Mouse (Mus musculus): ENCODE measurements around the gene Cbfa2t3. TPM values are rescaled to one million over a fixed set of nuclear protein-coding genes. Genes with fewer than 3 reads are reported as not detected.
"Not testable (repeated sequence)": the region's sequence is repeated elsewhere in the genome, so short reads cannot be mapped to it uniquely, and the experiment has no call there.

Cbfa2t3 gene
- total RNA-seq, 1 experiment from 2014 or later, result 14.1 TPM

DNA sequence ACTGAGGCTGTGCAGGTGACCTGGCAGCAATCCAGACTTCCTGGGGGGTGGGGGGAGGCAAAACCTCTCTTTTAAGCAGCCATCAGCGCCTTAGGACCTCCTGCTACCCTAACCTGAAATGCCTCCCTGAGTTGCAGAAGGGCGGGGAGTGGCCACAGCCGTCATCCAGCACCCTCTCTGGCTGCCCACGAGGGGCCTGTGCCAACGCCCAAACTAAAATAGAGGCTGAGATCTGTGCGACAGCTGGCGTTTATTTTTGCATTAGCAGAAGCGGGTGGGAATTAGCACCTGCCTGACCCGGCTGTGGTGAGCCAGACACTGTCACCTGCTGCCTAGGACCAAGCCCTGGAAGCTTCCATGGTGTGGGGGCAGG is 62.1 kb downstream of the Cbfa2t3 start:
- DNase-seq, result no peak

DNA sequence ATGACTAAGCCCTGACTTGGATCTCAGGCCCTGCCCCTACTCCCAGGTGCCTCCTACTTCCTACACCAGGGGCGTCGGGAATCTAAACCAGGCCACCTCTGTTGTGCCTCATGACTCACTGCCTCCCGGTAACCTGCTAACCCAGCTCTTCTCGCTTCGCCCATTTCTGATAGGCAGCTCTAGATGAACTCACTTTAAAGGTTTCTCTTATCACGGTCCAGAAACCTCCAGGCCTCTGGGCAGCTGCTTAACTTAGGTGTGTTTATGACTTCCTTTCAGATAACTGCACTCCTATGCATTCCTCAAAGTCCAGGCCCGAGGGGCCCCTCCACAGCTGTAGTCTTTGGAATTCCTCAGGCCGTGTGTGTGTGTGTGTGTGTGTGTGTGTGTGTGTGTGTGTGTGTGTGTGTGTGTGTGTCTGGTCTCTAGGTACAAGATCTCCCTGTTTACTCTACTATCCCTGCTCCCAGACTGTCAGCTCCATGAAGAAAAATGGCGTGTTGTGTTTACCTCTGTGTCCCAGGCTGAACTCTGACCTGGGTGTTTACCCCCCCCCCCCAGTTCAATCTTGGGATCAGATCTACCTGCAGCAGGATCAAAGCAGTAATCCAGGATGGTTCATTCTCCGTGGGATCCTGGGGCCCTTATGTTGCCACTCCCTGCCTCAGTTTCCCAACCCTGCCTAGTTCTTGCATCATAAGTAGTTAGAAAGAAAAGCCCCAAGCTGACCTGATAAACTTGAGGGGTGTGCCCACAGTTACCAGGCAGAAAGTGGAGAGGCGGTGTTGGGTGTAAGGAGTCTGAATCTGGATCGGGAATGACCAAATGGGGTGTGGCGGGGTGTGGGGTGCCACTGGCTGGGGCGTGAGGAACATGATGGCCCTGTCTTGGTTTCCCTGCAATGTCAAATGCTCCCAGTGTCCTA is 62.8 kb downstream of the Cbfa2t3 start:
- no peak for DNase-seq

GRCm38 (mm10) chr8:122633205-122633604 is 65.7 kb downstream of the Cbfa2t3 start:
- DNase-seq, result no peak

DNA sequence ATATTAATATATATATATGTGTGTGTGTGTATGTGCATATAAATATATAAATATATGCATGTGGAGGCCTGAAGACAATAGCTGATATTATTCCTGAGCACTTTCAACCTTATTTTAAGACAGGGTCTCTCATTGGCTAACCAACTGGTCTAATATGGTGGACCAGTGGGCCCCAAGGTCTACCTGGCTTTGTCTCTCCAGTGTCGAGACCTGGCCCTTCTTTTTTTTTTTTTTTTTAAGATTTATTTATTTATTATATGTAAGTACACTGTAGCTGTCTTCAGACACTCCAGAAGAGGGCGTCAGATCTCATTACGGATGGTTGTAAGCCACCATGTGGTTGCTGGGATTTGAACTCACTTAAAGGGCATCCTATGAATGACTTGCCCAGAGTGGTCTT is 66.8 kb downstream of the Cbfa2t3 start:
- DNase-seq, result not testable (repeated sequence)

- no peak for DNase-seq
These were observed 68.2 kb downstream of the Cbfa2t3 start for GRCm38 (mm10) chr8:122630696-122631095.

GRCm38 (mm10) chr8:122629388-122629787 is 69.5 kb downstream of the Cbfa2t3 start:
- DNase-seq, result no peak

DNA sequence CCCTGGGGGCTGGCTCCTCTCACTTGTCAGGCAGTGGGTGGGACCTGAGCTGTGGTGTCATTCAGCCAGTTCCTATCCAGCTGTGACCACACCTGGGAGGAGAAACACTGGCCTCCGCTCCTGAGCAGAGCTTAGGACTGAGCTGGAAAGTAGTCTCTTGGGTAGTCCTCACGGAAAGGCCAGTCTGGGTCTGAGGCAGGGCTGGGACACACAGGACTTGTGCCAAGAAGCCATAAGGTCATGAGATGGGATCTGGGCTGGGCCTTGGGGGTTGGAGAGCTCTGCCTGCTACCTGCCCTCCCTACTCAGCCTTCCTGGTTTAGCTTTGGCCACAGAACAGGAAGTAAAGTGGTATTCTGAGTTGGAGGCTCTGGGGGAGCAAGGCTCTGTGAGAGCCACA is 72.0 kb downstream of the Cbfa2t3 start:
- no peak for DNase-seq

- DNase-seq, result no peak
These were observed 73.1 kb downstream of the Cbfa2t3 start for GRCm38 (mm10) chr8:122625811-122626210.

DNA sequence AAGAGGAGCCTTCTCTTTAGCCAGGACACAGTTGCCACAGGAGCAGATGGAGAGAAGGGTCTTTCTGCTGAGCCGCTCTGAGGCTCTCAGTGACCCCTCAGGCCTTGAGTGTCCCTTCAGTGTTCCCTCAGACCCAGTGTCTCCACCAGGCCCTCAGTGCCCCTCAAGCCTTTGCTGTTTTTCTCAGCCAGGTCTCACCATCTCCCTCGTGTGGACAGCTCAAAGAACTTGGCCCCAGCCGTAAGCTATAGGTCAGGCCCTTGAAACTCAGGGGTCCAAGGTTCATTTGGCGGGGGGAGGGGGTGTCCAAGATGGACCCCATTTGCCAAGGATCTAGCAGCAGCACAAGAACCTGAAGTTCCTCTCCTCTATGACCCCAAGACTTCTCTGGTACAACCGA is 74.3 kb downstream of the Cbfa2t3 start:
- no peak for DNase-seq

DNA sequence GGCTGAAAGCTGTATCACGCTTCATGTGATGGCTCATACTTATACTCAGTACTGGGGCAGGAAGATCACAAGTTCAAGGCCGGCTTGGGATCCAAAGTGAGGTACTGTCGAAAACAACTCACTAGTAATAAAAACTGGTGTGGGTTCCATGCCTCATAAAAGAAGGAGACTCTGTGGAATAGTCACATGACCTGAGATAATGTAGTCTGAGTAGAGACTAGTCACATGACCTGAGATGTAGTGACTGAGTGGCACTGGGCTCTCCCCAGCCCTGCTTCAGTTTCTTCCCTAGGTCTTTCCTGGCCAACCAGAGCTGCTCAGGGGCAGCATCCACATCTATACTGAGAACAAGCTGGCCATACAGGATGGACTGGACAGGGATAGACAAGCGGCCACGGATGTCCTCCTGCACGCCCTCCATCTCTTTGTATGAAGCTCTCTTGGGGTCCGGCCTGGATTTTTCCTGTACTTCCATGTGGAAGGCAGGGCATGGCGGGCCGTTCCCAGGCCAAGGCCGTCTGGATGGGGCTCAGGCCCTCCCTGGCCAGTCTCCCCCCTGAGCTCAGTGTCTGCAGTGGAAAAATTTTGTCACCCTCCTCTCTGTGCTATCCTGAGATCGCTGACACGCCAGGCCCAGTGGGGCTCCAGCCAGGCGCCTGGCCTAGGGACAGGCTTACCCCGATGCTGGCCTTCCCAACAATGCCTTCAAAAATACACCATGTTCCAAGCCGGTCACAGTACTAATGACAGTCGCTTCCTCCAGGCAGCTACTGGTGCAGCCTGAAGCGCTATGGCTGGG is 74.9 kb downstream of the Cbfa2t3 start:
- DNase-seq, result no peak

GRCm38 (mm10) chr8:122622727-122623126 is 76.2 kb downstream of the Cbfa2t3 start, which contains the start of gene Pabpn1l:
Pabpn1l (minus strand) TSS chr8:122622739.
- no peak for DNase-seq

GRCm38 (mm10) chr8:122620446-122620845 is 78.5 kb downstream of the Cbfa2t3 start:
- no peak for DNase-seq

GRCm38 (mm10) chr8:122618660-122619378 is 80.1 kb downstream of the Cbfa2t3 start:
- no peak for DNase-seq

- DNase-seq, result peak; percentile 82
These were observed 80.9 kb downstream of the Cbfa2t3 start for GRCm38 (mm10) chr8:122617947-122618546.

DNA sequence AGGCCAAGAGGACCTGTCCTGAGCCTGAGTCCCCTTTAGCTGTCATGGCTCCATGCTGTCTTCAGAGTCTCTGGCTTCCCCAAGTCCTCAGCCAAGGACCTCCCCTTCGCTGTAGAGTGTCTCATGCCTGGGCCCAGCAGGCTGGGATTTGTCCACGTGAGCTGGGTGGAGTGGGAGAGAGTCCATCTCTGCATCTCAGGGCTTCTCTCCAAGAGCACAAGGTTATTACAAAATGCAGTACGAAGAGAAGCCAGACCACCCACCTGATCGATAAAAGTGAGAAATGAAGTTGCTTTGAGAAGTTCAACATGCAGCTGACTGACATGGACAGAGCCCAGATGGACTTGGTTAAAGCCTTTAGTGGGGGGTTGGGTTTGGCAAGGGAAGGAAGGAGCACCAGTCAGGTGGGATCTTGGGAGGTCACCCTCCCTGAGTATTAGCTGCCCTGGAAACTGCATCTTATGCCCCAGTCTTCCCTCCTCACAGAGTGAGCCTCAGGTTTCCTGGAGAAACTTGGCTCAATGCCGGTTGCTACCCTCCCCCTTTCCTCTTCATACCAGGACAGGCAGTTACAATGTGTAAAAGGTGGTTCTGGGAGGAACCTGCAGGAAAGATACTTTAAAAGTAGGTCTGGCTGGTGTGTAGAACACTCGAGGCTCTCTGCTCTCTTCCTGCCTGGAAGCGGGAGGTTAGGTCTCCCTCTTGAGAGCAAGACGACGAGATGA is 82.6 kb downstream of the Cbfa2t3 start:
- no peak for DNase-seq

- peak; percentile 93 for DNase-seq
These were observed 87.4 kb downstream of the Cbfa2t3 start, which contains the start of the genes Galns and Trappc2l for GRCm38 (mm10) chr8:122611295-122612133. Galns (minus strand) TSS chr8:122611463. Trappc2l (plus strand) TSS chr8:122611640.

DNA sequence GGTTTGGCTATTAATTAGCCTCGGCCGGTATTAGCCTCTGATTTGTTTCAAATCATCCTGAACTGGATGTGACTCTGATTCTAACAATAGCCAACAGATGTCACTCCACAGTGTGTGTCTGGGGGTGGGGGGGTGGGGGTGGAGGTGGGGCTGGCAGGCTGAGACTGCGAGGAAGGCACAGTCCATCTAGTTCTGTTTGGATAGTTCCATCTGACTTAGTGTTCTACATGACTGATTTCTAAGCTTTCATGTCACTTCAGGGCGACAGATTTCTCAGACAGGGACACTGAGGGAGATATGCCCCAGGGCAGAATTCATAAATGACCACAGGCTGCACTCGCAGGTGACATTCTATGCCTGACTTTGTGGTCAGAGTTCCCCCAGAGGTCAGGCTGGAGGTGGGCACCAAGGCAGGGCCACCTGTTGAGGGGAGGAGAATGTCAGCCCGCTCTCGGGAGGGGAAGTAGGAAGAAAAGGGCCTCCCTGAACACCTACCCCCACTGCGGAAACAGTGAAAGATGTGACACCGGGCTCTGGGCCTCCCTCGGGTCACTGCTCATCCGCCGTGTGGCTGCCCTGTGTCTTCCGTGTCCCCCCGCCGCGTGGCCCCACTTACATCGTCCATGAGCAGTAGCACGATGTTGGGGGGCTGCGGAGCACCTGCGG is 88.2 kb downstream of the Cbfa2t3 start:
- no peak for DNase-seq

- DNase-seq, result no peak
These were observed 88.7 kb downstream of the Cbfa2t3 start for GRCm38 (mm10) chr8:122610209-122610608.

DNA sequence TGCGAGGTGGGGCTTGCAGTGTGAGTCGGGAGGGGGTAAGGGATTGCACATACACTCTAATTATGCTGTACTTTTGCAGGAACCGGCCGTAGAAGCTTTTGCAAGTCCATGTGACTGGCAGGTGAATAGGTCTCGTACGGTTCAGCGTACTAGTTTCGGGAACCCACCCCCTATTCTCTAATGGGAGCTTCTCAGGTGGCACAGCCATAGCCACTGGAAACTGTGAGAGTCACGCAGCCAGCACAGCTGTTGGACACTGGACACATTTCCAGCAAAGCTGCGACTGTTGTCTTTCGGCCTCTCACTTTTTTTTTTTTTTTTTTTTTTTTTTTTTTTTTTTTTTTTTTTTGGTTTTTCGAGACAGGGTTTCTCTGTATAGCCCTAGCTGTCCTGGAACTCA is 92.1 kb downstream of the Cbfa2t3 start:
- no peak for DNase-seq

DNA sequence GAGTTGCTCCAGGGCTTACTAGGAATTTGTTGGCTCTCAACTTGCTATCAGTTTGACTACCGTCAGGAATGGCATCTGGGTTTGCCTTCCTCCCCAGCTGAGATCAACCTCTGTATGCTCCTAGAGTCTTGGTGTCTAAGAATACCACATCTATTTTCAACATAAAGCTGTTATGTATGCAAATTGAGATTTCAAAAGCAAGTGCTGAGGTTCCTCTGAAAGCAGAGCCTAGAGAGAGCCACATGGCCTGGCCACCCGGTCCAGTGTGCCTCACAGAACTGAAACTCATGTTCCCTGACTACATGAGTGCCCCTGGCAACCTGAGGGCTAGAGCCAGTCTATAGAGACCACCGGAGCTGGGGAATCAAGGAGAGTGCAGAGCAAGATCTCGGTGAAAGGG is 93.5 kb downstream of the Cbfa2t3 start:
- no peak for DNase-seq

Measured in adrenal gland, postnatal 25 days (tissue).